Mouse (Mus musculus) adrenal gland, postnatal 4 days (tissue): ENCODE results near the gene Zfp524. TPM values are rescaled to one million over a fixed set of nuclear protein-coding genes. Genes with fewer than 3 reads are reported as not detected.

Experiments
- DNase-seq, 2 experiments: peaks; one replicate each; pipeline ENCODE4 v3.0.0; 2021 to 2022; ENCODE audit warnings: low spot score in 2 of 2, mixed read lengths in 2 of 2
- total RNA-seq, 2 experiments: library from RNA; stranded (reverse); gene quantifications; 2 replicates each; pipeline ENCODE4 v1.2.3; 2021

The Zfp524 gene
- total RNA-seq, 2 experiments from 2014 or later = 10.6 to 11.1 TPM

DNA sequence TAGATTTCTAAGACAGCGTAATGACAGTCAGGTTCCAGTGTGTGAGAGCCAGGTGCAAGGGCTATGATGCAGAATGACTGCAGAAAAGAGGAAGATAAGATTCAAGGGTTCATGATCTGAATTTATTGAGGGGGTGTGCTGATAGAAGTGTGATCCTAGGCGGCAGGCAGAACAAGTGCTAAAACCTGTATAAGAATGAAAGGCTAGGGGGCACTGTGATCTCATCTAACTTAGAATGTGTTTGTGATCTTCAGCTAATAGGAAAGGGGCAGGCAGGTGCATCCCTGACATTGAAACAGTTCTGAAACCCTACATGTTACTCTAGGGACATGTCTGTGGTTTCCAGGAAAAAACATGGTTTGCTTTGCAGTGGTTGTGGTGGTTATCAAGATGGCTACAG lies 31.9 kb downstream of the Zfp524 start:
- no peak for DNase-seq

DNA sequence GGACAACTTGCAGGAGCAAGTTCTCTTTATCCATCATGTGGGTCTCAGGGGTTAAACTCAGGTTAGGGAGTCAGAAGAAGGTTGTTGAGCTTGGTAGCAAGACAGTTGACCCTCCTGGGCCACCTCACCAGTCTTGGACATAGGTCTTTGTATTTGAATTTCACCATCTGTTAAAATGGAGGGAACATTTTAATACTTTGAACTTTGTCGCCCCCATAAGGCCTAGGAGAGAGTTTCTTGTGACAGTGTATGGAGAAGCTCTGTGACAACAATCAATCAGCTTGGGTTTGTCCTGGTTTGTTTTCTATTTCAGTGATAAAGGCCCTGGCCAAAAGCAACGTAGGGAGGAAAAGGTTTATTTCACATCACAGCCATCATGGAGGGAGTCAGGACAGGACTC lies 33.1 kb downstream of the Zfp524 start:
- no peak for DNase-seq

DNA sequence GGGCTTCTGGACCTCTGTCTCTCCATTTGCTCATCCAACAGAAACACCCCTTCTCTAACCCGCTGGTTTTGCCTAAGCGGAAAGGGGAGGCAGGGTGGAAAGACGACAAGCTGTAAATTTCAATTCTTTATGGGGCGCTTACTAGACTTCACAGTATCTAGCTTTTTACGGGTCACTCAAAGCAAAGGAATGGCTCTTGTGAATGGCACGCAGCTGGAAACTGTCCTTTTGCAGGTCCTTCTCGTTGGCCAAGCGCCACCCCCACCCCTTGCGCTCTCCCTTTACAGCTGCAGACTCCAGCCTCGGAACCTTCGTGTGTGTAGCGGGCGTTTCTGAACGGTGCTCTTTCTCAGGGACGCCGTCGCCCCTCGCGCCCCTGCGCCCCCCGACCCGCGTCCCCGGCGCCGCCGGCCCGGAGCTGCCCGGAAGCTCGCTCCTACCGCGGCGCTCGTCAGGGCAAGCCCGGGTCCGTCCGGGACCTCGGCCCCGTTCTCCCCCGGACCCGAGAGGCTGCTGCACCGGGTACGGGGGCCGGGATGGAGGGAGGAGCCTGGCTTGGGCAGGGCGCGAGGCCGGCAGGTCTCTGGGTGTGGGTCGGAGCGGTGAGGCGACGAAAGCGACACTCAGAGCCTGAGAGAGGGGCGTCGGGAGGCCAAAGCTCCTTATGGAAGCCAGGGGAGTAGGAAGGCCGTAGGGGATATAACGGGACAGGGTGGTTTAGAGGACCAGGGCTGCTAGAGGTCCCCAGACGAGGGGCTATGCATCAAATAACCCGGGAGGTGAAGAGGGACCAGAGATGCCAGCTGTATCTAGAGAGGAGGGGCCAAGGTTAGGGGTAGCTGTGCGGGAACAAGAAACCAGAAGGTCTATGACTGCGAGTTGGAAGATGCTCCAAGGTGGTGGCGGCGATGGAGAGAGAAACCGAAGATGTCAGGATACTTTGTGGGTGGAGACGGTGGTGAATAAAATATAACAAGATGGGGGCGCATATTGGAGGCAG lies 37.3 kb downstream of the Zfp524 start, which contains the start of gene Zfp580:
Zfp580 (plus strand) TSS at position 346 of the 1,000 bp plus-strand sequence.
- DNase-seq = peak; percentile 57 to 74

DNA sequence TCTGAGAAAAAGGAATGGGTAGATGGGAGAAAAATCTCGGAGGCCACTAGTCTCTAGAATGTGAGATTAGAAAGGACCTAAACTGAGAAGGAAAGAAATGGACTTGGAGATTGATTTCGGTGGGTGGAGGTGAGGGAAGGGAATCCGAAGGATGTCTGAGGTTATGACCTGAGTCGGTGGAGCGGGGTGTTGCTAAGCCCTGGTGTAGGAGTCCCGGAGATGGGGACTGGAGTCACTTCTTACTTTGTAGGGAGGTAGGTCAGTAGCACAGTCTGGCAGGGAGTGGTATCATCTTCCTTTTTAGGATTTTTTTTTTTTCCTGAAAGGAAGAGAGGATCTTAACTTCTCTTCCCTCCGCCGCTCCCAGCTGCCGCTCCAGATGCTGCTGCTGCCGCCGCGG lies 38.2 kb downstream of the Zfp524 start:
- DNase-seq = no peak

DNA sequence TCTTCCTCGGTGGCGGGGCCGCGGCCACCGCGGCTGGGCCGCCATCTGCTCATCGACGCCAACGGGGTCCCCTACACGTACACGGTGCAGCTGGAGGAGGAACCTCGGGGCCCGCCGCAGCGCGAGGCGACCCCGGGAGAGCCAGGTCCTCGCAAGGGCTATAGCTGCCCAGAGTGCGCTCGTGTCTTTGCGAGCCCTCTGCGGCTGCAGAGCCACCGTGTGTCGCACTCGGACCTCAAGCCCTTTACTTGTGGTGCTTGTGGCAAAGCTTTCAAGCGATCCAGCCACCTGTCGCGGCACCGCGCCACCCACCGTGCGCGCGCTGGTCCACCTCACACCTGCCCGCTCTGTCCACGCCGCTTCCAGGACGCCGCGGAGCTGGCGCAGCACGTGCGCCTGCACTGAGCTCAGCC lies 38.7 kb downstream of the Zfp524 start:
- DNase-seq = no peak

DNA sequence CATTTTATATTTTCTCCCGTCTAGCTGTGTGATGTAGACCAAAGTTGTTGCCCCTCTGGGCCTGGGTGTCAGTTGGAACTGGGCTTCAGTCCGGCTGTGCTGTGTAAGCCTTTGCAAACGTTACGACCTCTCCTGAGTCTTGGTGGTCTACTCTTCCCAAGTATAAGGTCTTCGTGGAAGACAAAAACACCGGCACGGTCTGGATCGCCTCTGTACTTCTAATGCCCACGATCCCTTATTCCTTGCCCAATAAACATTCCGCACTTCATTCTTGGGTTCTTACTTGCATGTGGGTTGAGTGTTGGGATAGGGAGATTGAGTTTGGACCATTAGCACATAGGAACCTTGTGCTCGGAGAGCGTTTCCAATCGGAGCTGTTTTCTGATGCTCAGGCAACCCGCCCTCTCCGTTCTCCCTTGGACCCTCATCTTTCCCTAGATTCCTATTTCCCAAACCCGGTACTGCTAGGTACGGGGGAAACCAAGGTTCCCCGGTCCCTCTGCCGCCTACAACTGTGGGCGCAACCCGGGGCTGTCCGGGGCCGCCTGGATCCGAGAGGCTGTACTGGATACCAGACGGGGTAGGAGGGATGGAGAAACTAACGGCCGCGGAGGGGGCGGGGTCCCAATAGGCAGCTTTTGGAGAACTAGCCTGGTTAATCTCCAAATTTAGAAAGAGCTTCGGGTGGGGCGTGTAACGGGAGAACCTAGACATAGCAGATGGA lies 39.4 kb downstream of the Zfp524 start:
- no peak for DNase-seq

DNA sequence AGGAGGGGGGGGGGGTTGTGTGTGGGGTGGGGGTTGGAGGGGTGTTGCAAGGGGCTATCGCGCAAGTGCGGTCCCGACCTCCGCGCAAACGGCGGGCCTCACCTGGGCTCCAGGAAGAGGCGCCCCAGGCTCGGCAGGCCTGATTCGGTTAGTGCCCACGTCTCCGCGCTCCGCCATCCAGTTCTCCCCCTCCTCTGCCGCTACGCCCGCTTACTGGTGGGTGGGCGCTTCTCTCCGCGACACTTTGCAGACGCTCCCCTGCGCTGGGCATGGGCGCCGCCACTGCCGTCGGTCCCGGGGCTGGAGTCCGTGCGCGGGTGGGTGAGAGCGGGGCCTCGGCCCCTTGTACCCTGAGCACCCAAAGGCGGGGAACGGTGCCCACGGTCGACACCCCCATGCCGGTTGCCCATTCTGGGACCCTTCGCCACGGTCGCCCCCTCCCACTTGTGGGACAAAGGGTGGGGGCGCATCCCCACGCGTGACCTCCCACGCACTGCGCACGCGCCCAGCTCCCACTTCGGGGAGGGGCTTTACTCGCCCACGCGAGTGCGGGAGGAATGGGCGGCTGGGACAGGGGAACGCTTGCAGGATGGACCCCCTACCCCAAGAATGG lies 42.5 kb downstream of the Zfp524 start:
- no peak for DNase-seq

DNA sequence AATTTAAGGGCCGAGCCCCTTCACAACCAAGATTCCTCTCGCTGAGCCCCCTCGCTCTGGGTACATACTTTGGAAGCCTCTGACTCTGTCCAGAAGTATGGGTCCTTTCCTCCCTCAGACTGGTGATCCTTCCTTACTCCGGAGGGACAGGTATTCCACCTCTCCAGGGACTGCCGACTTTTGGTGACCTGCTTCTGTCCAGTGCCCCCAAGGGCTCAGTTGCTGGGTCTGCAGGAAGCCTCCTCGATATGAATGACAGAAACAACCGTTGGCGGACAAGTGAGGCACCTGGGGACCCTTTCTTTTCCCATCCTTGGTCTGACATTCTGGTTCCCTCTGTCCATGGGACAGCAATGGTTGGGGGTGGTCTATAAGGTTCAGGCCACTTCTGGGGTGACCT lies 43.2 kb downstream of the Zfp524 start:
- no peak for DNase-seq

DNA sequence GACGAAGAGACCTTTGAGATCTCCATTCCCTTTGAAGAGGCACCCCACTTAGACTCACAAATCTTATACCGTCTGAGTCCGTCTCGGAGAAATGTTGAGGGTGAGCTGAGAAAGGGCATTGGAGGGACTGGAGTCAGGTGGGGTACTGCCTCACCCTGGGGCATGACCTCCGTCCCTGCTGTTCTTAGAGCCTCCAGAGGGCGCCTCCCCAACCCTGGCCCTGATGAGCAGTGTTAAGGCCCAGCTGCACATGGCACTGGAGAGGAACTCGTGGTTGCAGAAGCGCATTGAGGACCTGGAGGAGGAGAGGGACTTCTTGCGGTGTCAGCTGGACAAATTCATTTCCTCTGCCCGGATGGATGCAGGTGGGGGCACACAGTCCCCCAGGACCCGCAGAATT lies 43.6 kb downstream of the Zfp524 start:
- no peak for DNase-seq

DNA sequence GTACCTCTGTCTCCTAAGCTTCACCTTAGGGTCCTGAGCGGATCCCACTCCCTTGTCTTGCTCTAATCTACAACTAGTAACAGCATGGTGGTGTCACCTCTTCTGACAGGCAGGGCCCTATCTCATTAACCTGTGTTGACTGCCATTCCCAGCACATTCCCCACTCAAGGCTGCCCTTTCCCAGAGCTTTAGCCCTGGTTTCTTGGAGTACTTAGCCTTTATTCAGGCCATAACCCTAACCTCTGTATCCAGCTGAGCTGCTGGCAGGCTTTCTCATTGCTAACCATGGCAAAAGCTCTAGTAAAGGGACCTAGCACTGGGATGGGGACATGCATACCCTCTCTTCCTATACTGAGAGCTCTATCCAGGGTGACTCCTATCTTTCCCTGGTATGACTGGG lies 44.4 kb downstream of the Zfp524 start:
- no peak for DNase-seq

DNA sequence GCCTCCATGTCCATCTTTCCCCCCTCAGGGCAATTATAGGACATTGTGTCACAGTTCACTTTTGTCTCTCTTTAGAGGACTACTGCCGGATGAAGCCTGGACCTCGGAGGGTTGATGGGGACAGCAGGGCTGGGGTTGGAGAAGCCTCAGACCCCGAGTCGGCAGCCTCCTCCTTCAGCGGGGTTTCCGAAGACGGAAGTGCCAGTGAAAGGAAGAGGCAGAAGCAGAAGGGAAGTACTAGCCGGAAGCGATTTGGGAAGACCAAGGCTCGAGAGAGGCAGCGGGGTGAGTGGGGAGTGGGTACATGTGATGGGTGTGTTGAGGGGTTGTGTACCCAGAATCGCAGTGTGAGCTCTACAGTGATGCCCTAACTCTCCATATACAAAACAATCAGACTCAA lies 45.2 kb downstream of the Zfp524 start:
- no peak for DNase-seq

DNA sequence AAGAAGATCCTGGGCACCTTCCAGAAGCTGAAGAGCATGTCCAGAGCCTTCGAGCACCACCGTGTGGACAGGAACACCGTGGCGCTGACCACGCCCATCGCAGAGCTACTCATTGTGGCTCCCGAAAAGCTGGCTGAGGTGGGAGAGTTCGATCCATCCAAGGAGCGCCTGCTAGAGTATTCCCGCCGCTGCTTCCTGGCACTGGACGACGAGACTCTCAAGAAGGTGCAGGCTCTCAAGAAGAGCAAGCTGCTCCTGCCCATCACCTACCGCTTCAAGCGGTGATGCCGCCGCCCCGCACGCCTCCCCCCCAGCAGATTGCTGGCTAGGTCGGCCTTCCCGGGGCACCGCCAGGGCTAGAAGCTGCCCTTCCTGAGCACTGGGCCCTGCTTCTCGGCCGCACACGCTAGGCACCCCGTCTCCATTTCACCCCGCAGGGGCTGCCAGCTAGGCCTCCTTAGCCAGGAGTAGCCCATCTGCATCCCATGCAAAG lies 46.1 kb downstream of the Zfp524 start:
- DNase-seq = peak in 1 of 2 experiments; percentile 47

DNA sequence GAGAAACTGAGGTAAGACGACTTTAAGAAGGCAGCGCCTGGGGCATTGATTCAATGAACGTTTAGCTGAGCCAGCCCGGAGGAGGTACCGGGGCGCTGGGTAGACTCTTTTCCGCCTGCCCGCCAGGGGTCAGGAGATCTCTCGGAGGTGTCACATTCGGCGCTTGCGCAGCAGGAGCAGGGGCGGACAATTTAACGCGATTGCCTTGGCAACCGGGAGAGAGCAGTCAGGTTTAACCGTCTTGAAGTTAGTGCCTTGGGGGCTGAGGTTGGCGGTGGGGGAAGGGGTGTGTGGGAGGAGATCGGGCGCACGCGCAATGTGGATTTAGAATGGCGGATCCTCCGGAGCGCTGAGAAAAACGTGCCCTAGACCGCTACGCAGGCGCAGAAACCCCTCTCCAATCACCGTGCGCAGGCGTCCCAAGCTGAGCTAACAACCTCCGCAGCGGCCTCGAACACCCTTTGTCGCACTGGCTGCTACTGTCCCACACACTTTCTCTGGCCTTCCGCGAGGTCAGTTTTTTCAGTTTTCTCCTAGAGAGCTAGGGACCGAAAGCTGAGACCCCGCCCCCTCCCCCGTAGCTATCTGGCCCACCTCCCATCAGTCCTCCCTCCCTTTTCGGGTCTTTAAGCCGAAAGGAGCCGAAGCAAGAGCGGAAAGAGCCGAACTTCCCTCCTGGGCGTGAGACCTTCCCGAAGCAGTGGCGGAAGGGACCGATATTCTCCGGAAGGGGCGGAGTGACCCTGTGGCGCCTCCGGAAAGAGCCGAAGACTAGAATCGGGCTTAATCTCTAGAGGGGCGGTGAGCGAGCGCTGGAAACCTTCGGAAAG lies 46.9 kb downstream of the Zfp524 start:
- peak; percentile 92 to 95 for DNase-seq

DNA sequence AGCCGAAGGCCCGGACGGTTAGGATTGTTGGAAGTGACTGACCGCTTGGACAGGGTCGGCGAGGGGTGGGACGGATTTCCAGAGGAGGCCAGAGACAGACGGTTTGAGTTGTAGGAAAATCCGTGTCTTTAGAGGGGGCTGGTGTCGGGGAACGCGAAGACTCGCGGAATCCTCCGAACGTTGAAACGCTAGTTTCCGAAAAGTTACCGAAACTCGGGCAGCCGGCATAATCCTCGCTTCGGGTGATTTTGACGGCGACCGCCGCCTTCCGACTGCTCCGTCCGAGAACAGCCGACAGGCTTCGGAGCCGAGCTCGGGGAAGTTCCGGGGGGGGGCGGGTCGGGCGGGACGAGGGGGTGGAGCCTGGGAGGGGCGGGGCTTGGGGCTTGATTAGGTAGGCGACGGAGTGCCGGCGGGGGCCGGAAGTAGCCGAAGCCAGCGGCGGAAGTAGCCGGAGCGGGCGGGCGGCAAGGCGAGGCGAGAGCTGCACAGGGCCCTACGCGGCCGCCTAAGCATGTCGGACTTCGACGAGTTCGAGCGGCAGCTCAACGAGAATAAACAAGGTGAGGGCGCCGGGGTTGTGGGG lies 47.7 kb downstream of the Zfp524 start, which contains the start of gene U2af2:
U2af2 (plus strand) TSS at position 370 of the 586 bp plus-strand sequence.
- DNase-seq = peak; percentile 89

DNA sequence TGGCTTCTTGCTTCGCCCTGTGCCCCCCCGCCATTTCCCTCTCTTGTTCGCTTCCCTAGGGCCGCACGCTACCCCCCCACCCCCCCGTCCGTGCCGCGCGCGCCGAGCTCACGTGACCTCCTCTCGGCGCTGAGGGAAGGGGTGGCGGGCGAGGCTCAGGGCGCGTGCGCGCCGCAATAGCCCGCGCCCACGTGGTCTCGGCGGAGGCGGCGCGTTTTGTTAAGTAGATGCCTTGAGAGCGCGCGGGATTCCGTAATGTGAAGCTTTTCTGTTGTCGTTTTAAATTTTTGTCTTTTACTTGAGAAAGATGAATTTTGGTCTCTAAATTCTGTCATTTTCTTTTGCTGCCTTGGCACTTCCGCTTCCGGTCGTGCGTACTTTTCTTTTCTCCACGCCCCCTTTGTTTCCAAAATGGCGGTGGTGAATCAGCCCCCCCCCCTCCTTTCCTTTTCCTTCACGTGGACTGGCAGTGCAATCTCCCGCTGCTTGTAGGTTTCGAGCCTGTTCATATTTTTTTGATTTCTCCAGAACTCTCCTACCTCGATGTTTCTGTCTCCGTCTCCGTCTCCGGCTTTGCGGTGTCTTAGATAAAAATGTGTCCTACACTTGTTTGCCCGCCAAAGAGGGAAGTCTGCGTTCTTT lies 48.3 kb downstream of the Zfp524 start:
- peak in 1 of 2 experiments; percentile 50 for DNase-seq

DNA sequence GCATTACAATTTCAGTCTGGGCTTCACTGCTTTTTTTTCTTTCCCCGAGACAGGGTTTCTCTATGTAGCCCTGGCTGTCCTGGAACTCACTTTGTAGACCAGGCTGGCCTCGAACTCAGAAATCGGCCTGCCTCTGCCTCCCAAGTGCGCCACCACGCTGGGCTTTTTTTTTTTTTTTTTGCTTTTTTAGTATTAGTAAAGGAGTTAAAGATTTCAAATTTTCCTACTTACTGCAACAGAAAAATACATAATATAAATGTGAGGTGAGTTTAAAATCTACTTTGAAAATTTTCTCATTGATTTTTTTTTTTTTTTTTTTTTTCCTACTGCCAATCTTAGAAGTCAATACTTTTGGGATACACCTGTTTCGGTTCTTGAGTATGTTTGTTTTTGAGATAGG lies 50.7 kb downstream of the Zfp524 start:
- DNase-seq = no peak
